Mouse (Mus musculus): ENCODE data around the gene Mier1.

DNA sequence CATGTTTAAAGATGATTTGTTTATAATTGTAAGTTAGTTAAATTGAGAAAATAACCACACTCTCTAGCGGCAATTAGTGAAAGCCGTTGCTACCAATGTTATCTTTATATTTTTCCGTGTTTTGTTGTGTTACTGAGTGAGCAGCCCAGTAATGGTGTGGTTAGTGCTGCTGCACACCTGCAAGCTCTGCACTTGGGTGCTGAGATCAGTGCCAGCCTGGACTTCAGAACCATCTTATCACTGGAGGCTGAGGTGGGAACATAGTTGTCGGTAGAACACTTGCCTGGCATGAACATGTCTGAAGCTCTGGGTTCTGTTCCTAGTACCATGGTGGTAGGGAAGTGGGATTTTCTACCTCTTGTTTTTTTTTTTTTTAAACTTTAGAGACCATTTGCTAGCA, 12.3 kb downstream of the Mier1 start:
- no peak for TF ChIP-seq CTCF (IDR thresholded peaks at IDR 0.05; ENCODE audit: extremely low read depth, insufficient read depth, insufficient read length, insufficient replicate concordance)
- no peak for TF ChIP-seq POLR2A (IDR thresholded peaks at IDR 0.05; ENCODE audit: low read depth, low read length)
